ENCODE assay signal across 25 mouse cellular contexts in the genomic region with DNA sequence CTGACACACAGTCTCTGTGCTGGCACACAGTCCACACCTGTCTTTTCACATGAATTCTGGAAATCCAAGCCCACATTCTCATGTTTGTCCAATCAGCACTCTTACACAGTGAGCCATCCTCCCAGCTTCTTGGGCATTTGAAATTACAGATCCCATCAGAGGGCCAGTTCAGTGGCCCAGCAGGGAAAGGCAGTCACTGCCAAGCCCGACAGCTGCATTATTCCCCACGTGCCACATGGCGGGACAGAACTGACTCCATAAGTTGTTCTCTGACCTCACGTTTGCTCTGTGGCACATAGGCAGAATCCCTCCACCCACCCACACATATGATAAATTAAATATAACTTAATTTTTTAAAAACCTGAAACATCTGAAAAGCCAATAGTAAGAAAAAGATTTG.
"Had no signal": no experiment of that assay in that cellular context is flagged by ENCODE, and none has a peak within 500 bp of the region (broad histone marks: within the 10 kb centered on the region; RNA-seq: fewer than 3 reads in every experiment).

No protein-coding gene starts in this region.

- H3K36me3 ChIP-seq: heart, embryonic 13.5 days; heart, embryonic 15.5 days; hindbrain, embryonic 13.5 days; limb, embryonic 10.5 days; limb, embryonic 12.5 days; liver, embryonic 13.5 days; liver, embryonic 15.5 days had no signal

- H3K27ac ChIP-seq: heart, adult 2 months; heart, embryonic 13.5 days; heart, embryonic 15.5 days; hindbrain, embryonic 13.5 days; layer of hippocampus, adult 2 months; limb, embryonic 10.5 days; limb, embryonic 12.5 days; liver, embryonic 13.5 days; liver, embryonic 15.5 days had no signal

- H3K9ac ChIP-seq: heart, embryonic 13.5 days; heart, embryonic 15.5 days; hindbrain, embryonic 13.5 days; limb, embryonic 12.5 days; liver, embryonic 13.5 days; liver, embryonic 15.5 days had no signal

- H3K27me3 ChIP-seq: heart, embryonic 13.5 days; heart, embryonic 15.5 days; hindbrain, embryonic 13.5 days; limb, embryonic 12.5 days; liver, embryonic 13.5 days; liver, embryonic 15.5 days had no signal

- ATAC-seq: hindbrain, embryonic 16.5 days; intestine, embryonic 16.5 days had no signal

- H3K4me3 ChIP-seq: heart, adult 2 months; heart, embryonic 13.5 days; heart, embryonic 15.5 days; hindbrain, embryonic 13.5 days; layer of hippocampus, adult 2 months; limb, embryonic 10.5 days; limb, embryonic 12.5 days; liver, embryonic 13.5 days; liver, embryonic 15.5 days had no signal

- H3K4me2 ChIP-seq: heart, embryonic 11.5 days; heart, embryonic 13.5 days; heart, embryonic 15.5 days; hindbrain, embryonic 13.5 days; limb, embryonic 12.5 days; liver, embryonic 11.5 days; liver, embryonic 13.5 days; liver, embryonic 15.5 days had no signal

- H3K9me3 ChIP-seq: heart, embryonic 13.5 days; heart, embryonic 15.5 days; hindbrain, embryonic 13.5 days; limb, embryonic 10.5 days; limb, embryonic 12.5 days; liver, embryonic 13.5 days; liver, embryonic 15.5 days had no signal

- DNase-seq: gastrocnemius, postnatal 14 days; gastrocnemius, postnatal 36 days; heart, adult 11 months; heart, adult 2 months; heart, postnatal 14 days; heart, postnatal 36 days; kidney, adult 11 months; kidney, adult 2 months; kidney, adult 9 months; kidney, postnatal 10 days; kidney, postnatal 25 days; kidney, postnatal 4 days; liver; liver, embryonic 13.5 days had no signal
